Mouse (Mus musculus) megakaryocyte, embryonic 14.5 days (primary cell): ENCODE measurements at regions not wholly inside any gene's neighbourhood (a gene's known extent, or its start where the extent isn't known, plus 50 kb on each side); places are given as distances from the start of the nearest gene placed in this dataset.

Experiments used
- H3K27me3 ChIP-seq: replicated peaks from 2 replicates; pipeline ENCODE3; 2012; ENCODE audit warnings: inconsistent platforms
- H3K36me3 ChIP-seq: replicated peaks from 2 replicates; pipeline ENCODE3; 2012; ENCODE audit warnings: low read length, inconsistent platforms, mixed read lengths
- H3K4me1 ChIP-seq: 2 replicates; pipeline ENCODE4 v1.6.1; 2012; ENCODE audit warnings: inconsistent platforms
- H3K4me3 ChIP-seq: replicated peaks from 2 replicates; pipeline ENCODE3; 2012; ENCODE audit warnings: moderate library complexity, mild to moderate bottlenecking, inconsistent platforms
- H3K9me3 ChIP-seq: 2 replicates; pipeline ENCODE4 v1.6.1; 2012; ENCODE audit warnings: inconsistent platforms
- FLI1 ChIP-seq: IDR thresholded peaks from 2 replicates; pipeline ENCODE4 v1.6.1; 2012; ENCODE audit warnings: low read length, inconsistent platforms, mixed read lengths
- GATA1 ChIP-seq: IDR thresholded peaks from 3 replicates; pipeline ENCODE4 v1.6.1; 2012; ENCODE audit warnings: mixed read lengths, low read length, inconsistent platforms, borderline replicate concordance

DNA sequence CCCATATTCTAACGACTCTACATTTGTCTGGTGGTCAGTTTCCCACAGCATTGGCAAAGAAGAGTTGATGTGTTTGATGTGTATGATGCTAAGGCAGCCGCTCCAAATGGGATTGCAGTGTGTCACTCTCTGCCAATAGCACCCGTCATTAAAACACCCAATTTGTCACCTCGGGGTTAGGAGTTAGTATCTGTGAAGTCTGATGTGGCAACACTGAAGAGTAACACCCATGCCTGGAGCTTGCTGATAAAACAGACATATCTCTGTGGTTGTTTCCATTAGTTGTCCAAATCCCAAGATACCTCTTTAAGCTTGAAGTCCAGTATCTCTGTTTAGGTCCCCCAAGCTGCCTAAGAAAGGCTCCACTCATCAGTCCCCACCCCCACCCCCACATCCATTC lies 129.4 kb downstream of the Drd1 start:
- Histone ChIP-seq H3K36me3 (no peaks in the 10 kb centered on the region), H3K27me3 (no peaks in the 10 kb centered on the region), H3K4me1 (no peaks in the 10 kb centered on the region), H3K9me3 (peaks cover 42% of the 10 kb centered on the region), H3K4me3 (no peak overlapping the region)
- TF ChIP-seq GATA1 (no peak), FLI1 (no peak)

DNA sequence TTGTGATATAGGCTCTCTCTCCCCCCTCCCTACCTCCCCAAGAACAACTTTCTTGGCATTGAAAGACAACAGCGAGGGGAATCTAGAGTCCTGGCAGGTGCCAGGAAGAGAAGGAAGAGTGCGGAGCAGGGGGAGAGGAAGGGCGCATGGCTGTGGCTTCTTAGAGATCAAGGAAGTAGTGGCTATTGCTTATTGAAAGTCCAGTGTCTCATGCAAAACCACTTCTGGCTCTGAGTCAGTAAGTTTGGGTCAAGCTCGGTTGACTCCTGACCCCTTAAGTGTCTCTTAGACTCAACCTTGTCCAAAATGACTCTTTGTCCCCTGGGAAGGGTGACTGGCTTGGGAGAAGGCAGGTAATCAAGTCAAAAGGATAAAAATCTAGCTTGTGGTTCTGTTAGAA lies 131.1 kb downstream of the Drd1 start:
- TF ChIP-seq GATA1 (no peak), FLI1 (no peak)
- no peak overlapping the region for H3K4me3 ChIP-seq
- H3K27me3 ChIP-seq: no peaks in the 10 kb centered on the region
- peaks cover 38% of the 10 kb centered on the region for H3K9me3 ChIP-seq
- peaks cover 9% of the 10 kb centered on the region; the same call in 1 of the 2 replicates for H3K4me1 ChIP-seq
- no peaks in the 10 kb centered on the region for H3K36me3 ChIP-seq

- no peak for TF ChIP-seq GATA1
- TF ChIP-seq FLI1: no peak
- H3K4me1 ChIP-seq: peaks cover 9% of the 10 kb centered on the region; the same call in 1 of the 2 replicates
- H3K9me3 ChIP-seq: peaks cover 38% of the 10 kb centered on the region
Measured at GRCm38 (mm10) chr13:53923721-53924374, 131.7 kb downstream of the Drd1 start.

DNA sequence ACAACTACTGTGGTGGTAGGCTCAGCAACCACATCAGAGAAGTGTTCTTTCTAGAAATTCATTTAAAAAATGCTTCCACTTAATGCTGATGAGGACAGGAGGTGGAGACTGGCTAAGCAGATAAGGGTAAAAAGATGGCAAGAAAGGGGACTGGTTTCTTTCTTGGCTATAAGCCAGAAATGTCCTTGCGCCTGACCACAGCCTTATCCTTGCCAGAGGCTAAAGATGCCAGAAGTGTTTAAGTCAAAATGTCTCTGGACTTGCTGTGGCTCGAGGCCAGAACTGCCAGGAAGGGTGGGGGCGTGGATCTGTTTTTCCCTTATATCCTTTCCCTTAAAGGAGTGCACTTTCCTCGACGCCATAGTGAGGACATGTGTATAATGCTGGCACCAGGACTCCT lies 133.7 kb downstream of the Drd1 start:
- no peaks in the 10 kb centered on the region for H3K36me3 ChIP-seq
- peaks cover 9% of the 10 kb centered on the region; the same call in 1 of the 2 replicates for H3K4me1 ChIP-seq
- H3K9me3 ChIP-seq: peaks cover 30% of the 10 kb centered on the region
- TF ChIP-seq GATA1 (no peak), FLI1 (no peak)
- H3K27me3 ChIP-seq: no peaks in the 10 kb centered on the region
- H3K4me3 ChIP-seq: no peak overlapping the region

More at GRCm38 (mm10) chr13:53923721-53924374, 131.7 kb downstream of the Drd1 start:
- Histone ChIP-seq H3K36me3 (no peaks in the 10 kb centered on the region), H3K4me3 (no peak overlapping the region), H3K27me3 (no peaks in the 10 kb centered on the region)

DNA sequence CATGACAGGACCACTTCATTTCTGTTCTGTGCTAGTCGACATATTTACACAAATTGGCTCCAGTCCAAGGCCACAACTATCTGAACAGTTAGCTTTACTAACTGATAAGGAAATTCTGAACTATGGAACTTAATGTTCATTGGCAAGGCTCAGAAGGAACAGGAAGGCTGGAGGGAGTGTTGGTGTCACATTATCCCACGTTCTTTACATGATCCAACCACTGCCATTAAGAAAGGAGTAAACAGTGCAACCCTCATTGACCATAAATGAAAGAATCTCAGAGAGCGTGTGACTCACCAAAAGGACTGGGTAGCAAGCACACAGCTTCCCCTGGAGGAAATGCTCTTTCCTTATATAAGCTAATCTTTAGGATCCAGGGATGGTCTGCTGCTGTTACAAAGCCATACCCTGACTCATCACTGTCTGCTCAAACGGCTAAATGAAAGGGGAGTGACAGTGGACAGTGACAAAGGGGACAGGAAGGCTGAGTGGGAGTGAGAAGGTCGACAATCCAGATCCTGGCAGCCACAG lies 135.6 kb downstream of the Drd1 start:
- Histone ChIP-seq H3K9me3 (peaks cover 19% of the 10 kb centered on the region), H3K4me3 (no peak overlapping the region), H3K4me1 (peaks cover 9% of the 10 kb centered on the region; the same call in 1 of the 2 replicates), H3K36me3 (no peaks in the 10 kb centered on the region), H3K27me3 (no peaks in the 10 kb centered on the region)
- no peak for TF ChIP-seq GATA1
- no peak for TF ChIP-seq FLI1

- no peaks in the 10 kb centered on the region for H3K27me3 ChIP-seq
- H3K36me3 ChIP-seq: no peaks in the 10 kb centered on the region
- H3K4me3 ChIP-seq: no peak overlapping the region
- TF ChIP-seq GATA1 (no peak), FLI1 (no peak)
- peaks cover 11% of the 10 kb centered on the region for H3K9me3 ChIP-seq
- H3K4me1 ChIP-seq: peaks cover 9% of the 10 kb centered on the region; the same call in 1 of the 2 replicates
Measured at GRCm38 (mm10) chr13:53915456-53915855, 140.0 kb downstream of the Drd1 start.

- no peaks in the 10 kb centered on the region for H3K27me3 ChIP-seq
Measured at GRCm38 (mm10) chr13:53914434-53914833, 141.1 kb downstream of the Drd1 start.

GRCm38 (mm10) chr13:53913501-53913900 lies 142.0 kb downstream of the Drd1 start:
- H3K4me3 ChIP-seq: no peak overlapping the region
- no peaks in the 10 kb centered on the region for H3K36me3 ChIP-seq
- TF ChIP-seq FLI1 (no peak), GATA1 (no peak)
- H3K9me3 ChIP-seq: peaks cover 11% of the 10 kb centered on the region
- H3K4me1 ChIP-seq: no peaks in the 10 kb centered on the region
- no peaks in the 10 kb centered on the region for H3K27me3 ChIP-seq

More at GRCm38 (mm10) chr13:53914434-53914833, 141.1 kb downstream of the Drd1 start:
- Histone ChIP-seq H3K36me3 (no peaks in the 10 kb centered on the region), H3K4me3 (no peak overlapping the region), H3K4me1 (no peaks in the 10 kb centered on the region), H3K9me3 (peaks cover 11% of the 10 kb centered on the region)
- TF ChIP-seq FLI1 (no peak), GATA1 (no peak)

- Histone ChIP-seq H3K9me3 (peaks cover 11% of the 10 kb centered on the region), H3K4me3 (no peak overlapping the region), H3K27me3 (no peaks in the 10 kb centered on the region), H3K36me3 (no peaks in the 10 kb centered on the region), H3K4me1 (no peaks in the 10 kb centered on the region)
- TF ChIP-seq FLI1: no peak
- no peak for TF ChIP-seq GATA1
Measured at GRCm38 (mm10) chr13:53911846-53912245, 143.7 kb downstream of the Drd1 start.

GRCm38 (mm10) chr13:53911261-53911660 lies 144.2 kb downstream of the Drd1 start:
- no peak overlapping the region for H3K4me3 ChIP-seq
- peaks cover 11% of the 10 kb centered on the region for H3K9me3 ChIP-seq
- H3K36me3 ChIP-seq: no peaks in the 10 kb centered on the region
- TF ChIP-seq FLI1 (no peak), GATA1 (no peak)
- no peaks in the 10 kb centered on the region for H3K27me3 ChIP-seq
- H3K4me1 ChIP-seq: no peaks in the 10 kb centered on the region

GRCm38 (mm10) chr13:53910251-53910650 lies 145.3 kb downstream of the Drd1 start:
- Histone ChIP-seq H3K27me3 (no peaks in the 10 kb centered on the region), H3K4me1 (no peaks in the 10 kb centered on the region), H3K36me3 (no peaks in the 10 kb centered on the region), H3K9me3 (peaks cover 11% of the 10 kb centered on the region), H3K4me3 (no peak overlapping the region)
- TF ChIP-seq FLI1 (no peak), GATA1 (no peak)
